Mouse (Mus musculus) heart, embryonic 13.5 days (tissue): ENCODE measurements around the gene Camkmt. TPM values are rescaled to one million over a fixed set of nuclear protein-coding genes. Genes with fewer than 3 reads are reported as not detected.

ENCODE experiments used
- ATAC-seq: fragments of 200-750 bp; cut with Nextera tagmentation; 2 replicates; pipeline ENCODE4 v1.8.0; 2017; ENCODE audit warnings: moderate TSS enrichment; ENCODE audit not compliant: insufficient number of reproducible peaks, low FRiP score, low TSS enrichment; ENCODE audit errors: extremely low read depth
- H3K27ac ChIP-seq: fragments of 300-500 bp; sonication (generic); replicated peaks from 2 replicates; pipeline ENCODE4 v1.5.1; 2015; ENCODE audit warnings: moderate library complexity, mild to moderate bottlenecking, inconsistent platforms
- H3K27me3 ChIP-seq: fragments of 300-500 bp; sonication (generic); replicated peaks from 2 replicates; pipeline ENCODE4 v1.6.1; 2015; ENCODE audit warnings: mild to moderate bottlenecking, inconsistent platforms
- H3K36me3 ChIP-seq: fragments of 300-500 bp; sonication (generic); 2 replicates; pipeline ENCODE4 v1.6.1; 2015; ENCODE audit warnings: mild to moderate bottlenecking, inconsistent platforms
- H3K4me1 ChIP-seq: fragments of 300-500 bp; sonication (generic); 2 replicates; pipeline ENCODE4 v1.6.1; 2015; ENCODE audit warnings: inconsistent platforms
- H3K4me2 ChIP-seq: fragments of 300-500 bp; sonication (generic); 2 replicates; pipeline ENCODE4 v1.6.1; 2015; ENCODE audit warnings: inconsistent platforms, mild to moderate bottlenecking, moderate library complexity
- H3K4me3 ChIP-seq: fragments of 300-500 bp; sonication (generic); 2 replicates; pipeline ENCODE4 v1.5.1; 2015; ENCODE audit warnings: moderate library complexity, mild to moderate bottlenecking, inconsistent platforms
- H3K9ac ChIP-seq: fragments of 300-500 bp; sonication (generic); 2 replicates; pipeline ENCODE4 v1.6.1; 2015; ENCODE audit warnings: inconsistent platforms, mild to moderate bottlenecking, moderate library complexity
- H3K9me3 ChIP-seq: fragments of 300-500 bp; sonication (generic); 2 replicates; pipeline ENCODE4 v1.6.1; 2016; ENCODE audit warnings: inconsistent platforms
- WGBS: fragments of 180-500 bp; shearing (Covaris S2); methylation state at CpG from one replicate; pipeline ENCODE4 v1.1.7; 2015; ENCODE audit warnings: mixed read lengths; 5-methylcytosine and 5-hydroxymethylcytosine counted together
- polyA plus RNA-seq: library from polyadenylated mRNA; unstranded; fragments of >200 nt; fragmentation: Nextera tagmentation; extraction: Ambion mirVana; gene quantifications from 2 replicates; pipeline ENCODE4 v1.2.1, GENCODE M21; 2015

Gene Camkmt
- polyA plus RNA-seq, 1 experiment from 2014 or later = 6.5 TPM

GRCm38 (mm10) chr17:85303686-85304085 lies 213.3 kb downstream of the Camkmt start:
- Histone ChIP-seq H3K27me3 (0 out of 2 replicates have a peak, but pooled peaks cover 4% of the 10 kb centered on the region), H3K4me3 (no peak overlapping the region), H3K4me2 (no peak overlapping the region), H3K4me1 (no peaks in the 10 kb centered on the region), H3K36me3 (no peaks in the 10 kb centered on the region), H3K9me3 (peaks cover 10% of the 10 kb centered on the region; the same call in 1 of the 2 replicates), H3K9ac (no peak overlapping the region), H3K27ac (no peak overlapping the region)
- WGBS = 83% methylated on average over 3 of the region's 3 CpGs
- ATAC-seq = no peak

- WGBS = 64% methylated on average over 7 of the region's 7 CpGs
- no peak for ATAC-seq
- Histone ChIP-seq H3K4me1 (no peaks in the 10 kb centered on the region), H3K9ac (no peak overlapping the region), H3K36me3 (no peaks in the 10 kb centered on the region), H3K4me3 (no peak overlapping the region), H3K27ac (no peak overlapping the region), H3K4me2 (no peak overlapping the region), H3K27me3 (0 out of 2 replicates have a peak, but pooled peaks cover 4% of the 10 kb centered on the region), H3K9me3 (0 out of 2 replicates have a peak, but pooled peaks cover 3% of the 10 kb centered on the region)
These were observed 218.2 kb downstream of the Camkmt start for GRCm38 (mm10) chr17:85308566-85308965.

- Histone ChIP-seq H3K9me3 (0 out of 2 replicates have a peak, but pooled peaks cover under 1% of the 10 kb centered on the region), H3K9ac (no peak overlapping the region), H3K4me3 (no peak overlapping the region), H3K36me3 (no peaks in the 10 kb centered on the region), H3K4me2 (no peak overlapping the region), H3K4me1 (no peaks in the 10 kb centered on the region), H3K27ac (no peak overlapping the region), H3K27me3 (0 out of 2 replicates have a peak, but pooled peaks cover 9% of the 10 kb centered on the region)
- 89% methylated on average over 10 of the region's 10 CpGs for WGBS
- no peak for ATAC-seq
These were observed 218.7 kb downstream of the Camkmt start for GRCm38 (mm10) chr17:85309046-85309445.

GRCm38 (mm10) chr17:85311348-85311747 lies 221.0 kb downstream of the Camkmt start:
- ATAC-seq = no peak
- H3K9me3 ChIP-seq = no peaks in the 10 kb centered on the region

GRCm38 (mm10) chr17:85318401-85318800 lies 228.0 kb downstream of the Camkmt start:
- 61% methylated on average over 10 of the region's 10 CpGs for WGBS
- Histone ChIP-seq H3K27me3 (0 out of 2 replicates have a peak, but pooled peaks cover 5% of the 10 kb centered on the region), H3K4me1 (no peaks in the 10 kb centered on the region), H3K27ac (no peak overlapping the region), H3K9me3 (no peaks in the 10 kb centered on the region), H3K4me3 (no peak overlapping the region), H3K4me2 (no peak overlapping the region), H3K9ac (no peak overlapping the region), H3K36me3 (no peaks in the 10 kb centered on the region)
- ATAC-seq = no peak

More at GRCm38 (mm10) chr17:85311348-85311747, 221.0 kb downstream of the Camkmt start:
- Histone ChIP-seq H3K9ac (no peak overlapping the region), H3K27me3 (0 out of 2 replicates have a peak, but pooled peaks cover 9% of the 10 kb centered on the region), H3K27ac (no peak overlapping the region), H3K4me3 (no peak overlapping the region), H3K4me2 (no peak overlapping the region), H3K36me3 (no peaks in the 10 kb centered on the region), H3K4me1 (no peaks in the 10 kb centered on the region)
- WGBS = 68% methylated on average over 13 of the region's 13 CpGs

- no peak for ATAC-seq
These were observed 229.5 kb downstream of the Camkmt start for GRCm38 (mm10) chr17:85319779-85320300.

GRCm38 (mm10) chr17:85328901-85329300 lies 238.5 kb downstream of the Camkmt start:
- no peak for ATAC-seq
- H3K27ac ChIP-seq = no peak overlapping the region
- WGBS = 82% methylated on average over 10 of the region's 10 CpGs
- H3K27me3 ChIP-seq = peaks cover 34% of the 10 kb centered on the region
- H3K9ac ChIP-seq = no peak overlapping the region
- no peaks in the 10 kb centered on the region for H3K36me3 ChIP-seq
- no peaks in the 10 kb centered on the region for H3K4me1 ChIP-seq
- no peaks in the 10 kb centered on the region for H3K9me3 ChIP-seq
- H3K4me3 ChIP-seq = no peak overlapping the region
- no peak overlapping the region for H3K4me2 ChIP-seq

More at GRCm38 (mm10) chr17:85319779-85320300, 229.5 kb downstream of the Camkmt start:
- no peak overlapping the region for H3K9ac ChIP-seq
- no peaks in the 10 kb centered on the region for H3K27me3 ChIP-seq
- H3K9me3 ChIP-seq = no peaks in the 10 kb centered on the region
- no peak overlapping the region for H3K4me2 ChIP-seq
- 79% methylated on average over 8 of the region's 8 CpGs for WGBS
- H3K4me1 ChIP-seq = no peaks in the 10 kb centered on the region
- H3K4me3 ChIP-seq = no peak overlapping the region
- H3K36me3 ChIP-seq = no peaks in the 10 kb centered on the region
- H3K27ac ChIP-seq = no peak overlapping the region

- Histone ChIP-seq H3K27me3 (peaks cover 22% of the 10 kb centered on the region), H3K36me3 (no peaks in the 10 kb centered on the region), H3K4me3 (no peak overlapping the region), H3K4me1 (no peaks in the 10 kb centered on the region), H3K9me3 (no peaks in the 10 kb centered on the region), H3K9ac (no peak overlapping the region), H3K27ac (no peak overlapping the region), H3K4me2 (no peak overlapping the region)
- WGBS = 60% methylated on average over 10 of the region's 10 CpGs
- ATAC-seq = no peak
These were observed 245.1 kb downstream of the Camkmt start for GRCm38 (mm10) chr17:85335464-85335863.

- Histone ChIP-seq H3K4me1 (no peaks in the 10 kb centered on the region), H3K4me2 (no peak overlapping the region), H3K4me3 (no peak overlapping the region), H3K9ac (no peak overlapping the region), H3K27me3 (peaks cover 13% of the 10 kb centered on the region), H3K27ac (no peak overlapping the region), H3K36me3 (no peaks in the 10 kb centered on the region), H3K9me3 (no peaks in the 10 kb centered on the region)
- ATAC-seq = no peak
- 72% methylated on average over 7 of the region's 7 CpGs for WGBS
These were observed 247.3 kb downstream of the Camkmt start for GRCm38 (mm10) chr17:85337666-85338065.

GRCm38 (mm10) chr17:85341134-85341700 lies 250.9 kb downstream of the Camkmt start:
- 0 out of 2 replicates have a peak, but pooled peaks cover 3% of the 10 kb centered on the region for H3K27me3 ChIP-seq
- no peak overlapping the region for H3K4me3 ChIP-seq
- no peak for ATAC-seq
- H3K4me2 ChIP-seq = no peak overlapping the region
- no peak overlapping the region for H3K9ac ChIP-seq
- no peaks in the 10 kb centered on the region for H3K36me3 ChIP-seq
- WGBS = 78% methylated on average over 18 of the region's 18 CpGs
- H3K9me3 ChIP-seq = no peaks in the 10 kb centered on the region
- H3K27ac ChIP-seq = no peak overlapping the region
- no peaks in the 10 kb centered on the region for H3K4me1 ChIP-seq

- H3K4me2 ChIP-seq = no peak overlapping the region
- ATAC-seq = no peak
- H3K9ac ChIP-seq = no peak overlapping the region
- no peaks in the 10 kb centered on the region for H3K4me1 ChIP-seq
- no peaks in the 10 kb centered on the region for H3K9me3 ChIP-seq
- WGBS = 82% methylated on average over 5 of the region's 5 CpGs
- H3K4me3 ChIP-seq = no peak overlapping the region
- H3K36me3 ChIP-seq = no peaks in the 10 kb centered on the region
- no peaks in the 10 kb centered on the region for H3K27me3 ChIP-seq
- H3K27ac ChIP-seq = no peak overlapping the region
These were observed 252.1 kb downstream of the Camkmt start for GRCm38 (mm10) chr17:85342471-85342870.

- no peaks in the 10 kb centered on the region for H3K4me1 ChIP-seq
- no peak overlapping the region for H3K9ac ChIP-seq
- no peak overlapping the region for H3K4me2 ChIP-seq
- no peak overlapping the region for H3K4me3 ChIP-seq
- no peak for ATAC-seq
- H3K27me3 ChIP-seq = no peaks in the 10 kb centered on the region
- H3K27ac ChIP-seq = no peak overlapping the region
- H3K36me3 ChIP-seq = no peaks in the 10 kb centered on the region
- H3K9me3 ChIP-seq = no peaks in the 10 kb centered on the region
- WGBS = 81% methylated on average over 13 of the region's 13 CpGs
These were observed 253.1 kb downstream of the Camkmt start for GRCm38 (mm10) chr17:85343435-85343834.
